Mouse (Mus musculus) MEL (cell line): ENCODE measurements at regions not wholly inside any gene's neighbourhood (a gene's known extent, or its start where the extent isn't known, plus 50 kb on each side); places are given as distances from the start of the nearest gene placed in this dataset.

Source experiments
- CTCF ChIP-seq, 3 experiments: IDR thresholded peaks in 2 of 3; conservative IDR thresholded peaks in 1 of 3; 2 replicates each; pipeline ENCODE4 v1.5.1; 2011 to 2012; ENCODE audit warnings: low read length in 3 of 3, low read depth in 2 of 3, mild to moderate bottlenecking in 2 of 3, improper control_type of control experiment in 1 of 3, inconsistent platforms in 1 of 3, mixed read lengths in 1 of 3, moderate library complexity in 1 of 3; ENCODE audit not compliant: control insufficient read depth in 1 of 3, insufficient read depth in 1 of 3, poor library complexity in 1 of 3, severe bottlenecking in 1 of 3
- ELF1 ChIP-seq: IDR thresholded peaks from 2 replicates; pipeline ENCODE4 v1.6.1; 2014; ENCODE audit warnings: low read depth, mild to moderate bottlenecking, inconsistent platforms, low read length, improper control_type of control experiment, moderate library complexity
- ETS1 ChIP-seq: IDR thresholded peaks from 2 replicates; pipeline ENCODE4 v1.6.1; 2012; ENCODE audit warnings: low read depth, mild to moderate bottlenecking, inconsistent platforms, low read length, improper control_type of control experiment, moderate library complexity
- MEF2A ChIP-seq: IDR thresholded peaks from 2 replicates; pipeline ENCODE4 v1.6.1; 2014; ENCODE audit warnings: low read depth, mild to moderate bottlenecking, inconsistent platforms, low read length, improper control_type of control experiment; ENCODE audit not compliant: poor library complexity, insufficient replicate concordance, severe bottlenecking; ENCODE audit errors: extremely low read depth
- POLR2AphosphoS5 ChIP-seq: IDR thresholded peaks from 2 replicates; pipeline ENCODE4 v1.6.1; 2012; ENCODE audit warnings: low read depth, borderline replicate concordance, mild to moderate bottlenecking, inconsistent platforms, low read length, moderate library complexity, mixed read lengths

DNA sequence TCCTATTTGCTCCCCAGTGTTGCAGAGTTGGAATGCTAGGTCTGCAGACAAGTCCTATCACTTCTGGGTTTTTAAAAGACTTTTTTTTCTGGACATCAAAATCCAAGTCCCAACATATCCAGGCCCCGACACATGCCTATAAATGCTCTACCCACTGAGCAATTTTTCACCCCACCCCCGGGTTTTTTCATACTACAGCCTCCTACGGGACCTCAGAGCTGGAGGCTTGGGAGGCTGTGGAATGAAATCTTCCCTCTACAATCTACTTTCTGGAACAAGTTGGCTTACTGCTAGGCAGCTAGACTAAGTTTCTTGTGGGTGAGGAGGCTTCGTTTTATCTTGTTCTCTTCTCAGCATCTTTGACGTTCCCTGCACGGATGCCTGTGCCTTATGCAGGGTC is 724.7 kb downstream of the Pdcd6ip start:
- TF ChIP-seq MEF2A (no peak), CTCF (IDR thresholded peaks at IDR 0.05 in 2 of 3, conservative IDR thresholded peaks at IDR 0.05 in 1 of 3; ENCODE audit: control insufficient read depth in 1 of 3, insufficient read depth in 1 of 3, low read depth in 2 of 3, low read length in 3 of 3, poor library complexity in 1 of 3, severe bottlenecking in 1 of 3) (no peak), POLR2AphosphoS5 (no peak), ETS1 (no peak), ELF1 (no peak)
